24 mouse cellular contexts compared by ENCODE assay signal in the genomic region with DNA sequence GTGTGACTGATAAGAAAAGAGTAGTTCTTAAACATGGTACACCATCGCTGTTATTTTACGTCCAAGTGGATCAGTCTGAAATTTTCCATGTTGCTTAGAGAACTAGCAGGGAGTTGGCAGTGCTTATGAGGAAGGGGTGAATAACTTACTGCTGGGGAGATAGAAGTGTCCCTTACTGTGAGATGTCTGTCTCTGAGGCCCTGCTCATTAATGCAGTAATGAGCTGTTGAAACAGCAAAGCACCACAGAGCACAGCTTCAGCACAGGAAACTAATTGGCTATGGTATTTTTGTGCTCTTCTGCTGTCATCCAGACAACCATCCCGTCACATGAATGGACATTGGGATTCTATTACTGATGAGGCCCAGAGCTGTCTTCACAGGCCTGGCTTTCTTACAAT.
A peak's percentile ranks its signal among the peaks of the same experiment; 100 is the strongest.
DNase-seq lines count a peak whose midpoint lies in the region; ATAC-seq and TF ChIP-seq lines count a peak whose summit lies in the region.
"Had no signal": no experiment of that assay in that cellular context is flagged by ENCODE, and none has a peak within 500 bp of the region (broad histone marks: within the 10 kb centered on the region; RNA-seq: fewer than 3 reads in every experiment).

No protein-coding gene starts in this region.

- no peaks in the 10 kb centered on the region for H3K27me3 ChIP-seq in embryonic facial prominence, embryonic 14.5 days (replicated peaks; ENCODE audit: control insufficient read depth, insufficient read depth, low read length)
- H3K27me3 ChIP-seq in embryonic facial prominence, embryonic 10.5 days (replicated peaks; ENCODE audit: low read depth, poor library complexity, severe bottlenecking), result no peaks in the 10 kb centered on the region
- H3K27me3 ChIP-seq in forebrain, embryonic 12.5 days, result no peaks in the 10 kb centered on the region
- no peaks in the 10 kb centered on the region for H3K27me3 ChIP-seq in hindbrain, embryonic 16.5 days (replicated peaks; ENCODE audit: control insufficient read depth, insufficient read depth, low read length)
- H3K27me3 ChIP-seq in midbrain, postnatal 0 days (ENCODE audit: insufficient read depth, low read length), result no peaks in the 10 kb centered on the region
- H3K27me3 ChIP-seq: embryonic facial prominence, embryonic 12.5 days; heart, embryonic 15.5 days; kidney, embryonic 15.5 days; limb, embryonic 12.5 days; liver, embryonic 12.5 days had no signal

- DNase-seq in embryonic facial prominence, embryonic 14.5 days (ENCODE audit: low spot score), result peak; percentile 17
- no peak for DNase-seq in embryonic facial prominence, embryonic 10.5 days (ENCODE audit: low spot score)
- peak; percentile 24 for DNase-seq in midbrain, postnatal 0 days (ENCODE audit: low spot score)
- no peak for DNase-seq in heart, postnatal 36 days
- DNase-seq in spleen, adult 18-20 months, result no peak
- DNase-seq in cerebellum, adult 11 months, result no peak
- DNase-seq: adrenal gland, postnatal 14 days; cerebellum, adult 18-20 months; gastrocnemius, postnatal 25 days; kidney, postnatal 4 days; layer of hippocampus, adult 9-11 months; lung, embryonic 14.5 days; thymus, postnatal 4 days had no signal

- WGBS in embryonic facial prominence, embryonic 14.5 days, result 73% methylated on average over 3 of the region's 3 CpGs
- WGBS in embryonic facial prominence, embryonic 10.5 days, result 82% methylated on average over 3 of the region's 3 CpGs
- 57% methylated on average over 3 of the region's 3 CpGs for WGBS in forebrain, embryonic 12.5 days
- WGBS in hindbrain, embryonic 16.5 days, result 70% methylated on average over 3 of the region's 3 CpGs
- WGBS in midbrain, postnatal 0 days, result 72% methylated on average over 3 of the region's 3 CpGs

- no peak overlapping the region for H3K4me2 ChIP-seq in embryonic facial prominence, embryonic 14.5 days (ENCODE audit: low read depth, low read length)
- no peak overlapping the region for H3K4me2 ChIP-seq in forebrain, embryonic 12.5 days
- no peak overlapping the region for H3K4me2 ChIP-seq in hindbrain, embryonic 16.5 days (ENCODE audit: low read length)
- H3K4me2 ChIP-seq in midbrain, postnatal 0 days (ENCODE audit: low read depth, low read length, poor library complexity, severe bottlenecking), result no peak overlapping the region
- H3K4me2 ChIP-seq: embryonic facial prominence, embryonic 12.5 days; heart, embryonic 15.5 days; kidney, embryonic 15.5 days; limb, embryonic 12.5 days; liver, embryonic 12.5 days; lung, embryonic 14.5 days had no signal

- peaks cover 3% of the 10 kb centered on the region; the same call in 1 of the 2 replicates for H3K4me1 ChIP-seq in embryonic facial prominence, embryonic 14.5 days (ENCODE audit: control insufficient read depth, insufficient read depth, low read length)
- H3K4me1 ChIP-seq in embryonic facial prominence, embryonic 10.5 days, result no peaks in the 10 kb centered on the region
- H3K4me1 ChIP-seq in forebrain, embryonic 12.5 days, result no peaks in the 10 kb centered on the region
- no peaks in the 10 kb centered on the region for H3K4me1 ChIP-seq in hindbrain, embryonic 16.5 days (ENCODE audit: control insufficient read depth, insufficient read depth, low read depth, low read length)
- no peaks in the 10 kb centered on the region for H3K4me1 ChIP-seq in midbrain, postnatal 0 days (ENCODE audit: insufficient read depth, low read length)
- H3K4me1 ChIP-seq: embryonic facial prominence, embryonic 12.5 days; heart, embryonic 15.5 days; kidney, embryonic 15.5 days; limb, embryonic 12.5 days; liver, embryonic 12.5 days had no signal

- no peak overlapping the region for H3K4me3 ChIP-seq in embryonic facial prominence, embryonic 14.5 days (ENCODE audit: low read depth, low read length)
- no peak overlapping the region for H3K4me3 ChIP-seq in embryonic facial prominence, embryonic 10.5 days
- no peak overlapping the region for H3K4me3 ChIP-seq in forebrain, embryonic 12.5 days (replicated peaks)
- H3K4me3 ChIP-seq in hindbrain, embryonic 16.5 days (ENCODE audit: low read length), result no peak overlapping the region
- no peak overlapping the region for H3K4me3 ChIP-seq in midbrain, postnatal 0 days (ENCODE audit: low read depth, low read length)
- H3K4me3 ChIP-seq: embryonic facial prominence, embryonic 12.5 days; heart, embryonic 15.5 days; kidney, embryonic 15.5 days; limb, embryonic 12.5 days; liver, embryonic 12.5 days had no signal

- no peak overlapping the region for H3K9ac ChIP-seq in embryonic facial prominence, embryonic 14.5 days (ENCODE audit: low read depth, low read length)
- H3K9ac ChIP-seq in forebrain, embryonic 12.5 days, result no peak overlapping the region
- no peak overlapping the region for H3K9ac ChIP-seq in hindbrain, embryonic 16.5 days (ENCODE audit: low read depth, low read length)
- H3K9ac ChIP-seq in midbrain, postnatal 0 days (replicated peaks; ENCODE audit: low read length, poor library complexity, severe bottlenecking), result no peak overlapping the region
- H3K9ac ChIP-seq: embryonic facial prominence, embryonic 12.5 days; heart, embryonic 15.5 days; kidney, embryonic 15.5 days; limb, embryonic 12.5 days; liver, embryonic 12.5 days; lung, embryonic 14.5 days had no signal

- no peak overlapping the region for H3K27ac ChIP-seq in embryonic facial prominence, embryonic 14.5 days (replicated peaks; ENCODE audit: low read depth, low read length)
- H3K27ac ChIP-seq in embryonic facial prominence, embryonic 10.5 days (replicated peaks), result no peak overlapping the region
- no peak overlapping the region for H3K27ac ChIP-seq in forebrain, embryonic 12.5 days
- H3K27ac ChIP-seq in hindbrain, embryonic 16.5 days (ENCODE audit: low read depth, low read length), result no peak overlapping the region
- H3K27ac ChIP-seq in midbrain, postnatal 0 days (ENCODE audit: low read depth, low read length), result no peak overlapping the region
- H3K27ac ChIP-seq: embryonic facial prominence, embryonic 12.5 days; heart, embryonic 15.5 days; kidney, embryonic 15.5 days; limb, embryonic 12.5 days; liver, embryonic 12.5 days; macrophage had no signal

- no peaks in the 10 kb centered on the region for H3K36me3 ChIP-seq in embryonic facial prominence, embryonic 14.5 days (ENCODE audit: control insufficient read depth, insufficient read depth, low read length)
- H3K36me3 ChIP-seq in embryonic facial prominence, embryonic 10.5 days (replicated peaks), result no peaks in the 10 kb centered on the region
- H3K36me3 ChIP-seq in forebrain, embryonic 12.5 days (replicated peaks), result no peaks in the 10 kb centered on the region
- no peaks in the 10 kb centered on the region for H3K36me3 ChIP-seq in hindbrain, embryonic 16.5 days (ENCODE audit: control insufficient read depth, insufficient read depth, low read length)
- H3K36me3 ChIP-seq in midbrain, postnatal 0 days (ENCODE audit: insufficient read depth, low read length), result no peaks in the 10 kb centered on the region
- H3K36me3 ChIP-seq: embryonic facial prominence, embryonic 12.5 days; heart, embryonic 15.5 days; kidney, embryonic 15.5 days; limb, embryonic 12.5 days; liver, embryonic 12.5 days had no signal

- ATAC-seq in embryonic facial prominence, embryonic 14.5 days (ENCODE audit: low read depth), result 0 out of 2 replicates have a peak, but pooled peaks have one; percentile 12
- peak; percentile 87; the same call in 1 of the 2 replicates for ATAC-seq in forebrain, embryonic 12.5 days (ENCODE audit: low FRiP score)
- peak; percentile 67; the same call in 1 of the 2 replicates for ATAC-seq in hindbrain, embryonic 16.5 days
- ATAC-seq in midbrain, postnatal 0 days (ENCODE audit: low FRiP score), result no peak
- ATAC-seq: activated CD4-positive, CD25-positive, alpha-beta regulatory T cell, adult 4 months; CD4-positive, CD25-positive, alpha-beta regulatory T cell, adult 4 months; intestine, postnatal 0 days; liver, embryonic 12.5 days had no signal

- intact Hi-C loops in heart, postnatal 36 days (cut with DNase I), result no loop called here

- no peak for TF ChIP-seq CTCF in midbrain, postnatal 0 days (IDR thresholded peaks at IDR 0.05)

- H3K9me3 ChIP-seq in embryonic facial prominence, embryonic 14.5 days (ENCODE audit: control insufficient read depth, low read length), result no peaks in the 10 kb centered on the region
- H3K9me3 ChIP-seq in embryonic facial prominence, embryonic 10.5 days, result no peaks in the 10 kb centered on the region
- no peaks in the 10 kb centered on the region for H3K9me3 ChIP-seq in forebrain, embryonic 12.5 days
- H3K9me3 ChIP-seq in hindbrain, embryonic 16.5 days (ENCODE audit: control insufficient read depth, low read length), result no peaks in the 10 kb centered on the region
- no peaks in the 10 kb centered on the region for H3K9me3 ChIP-seq in midbrain, postnatal 0 days (ENCODE audit: low read length)
- H3K9me3 ChIP-seq: embryonic facial prominence, embryonic 12.5 days; heart, embryonic 15.5 days; kidney, embryonic 15.5 days; limb, embryonic 12.5 days; liver, embryonic 12.5 days had no signal

Comparison
In these comparisons a context has a peak if more than half of its experiments do, and no peak if none do; other contexts are left out.
1. DNase-seq: peak in embryonic facial prominence, embryonic 14.5 days (single experiment) and midbrain, postnatal 0 days (single experiment); none in embryonic facial prominence, embryonic 10.5 days (single experiment), heart, postnatal 36 days (0 of 2), spleen, adult 18-20 months (0 of 2) and cerebellum, adult 11 months (single experiment).